Mouse (Mus musculus) small intestine, adult 2 months (tissue): ENCODE measurements around the gene Mpst. TPM values are rescaled to one million over a fixed set of nuclear protein-coding genes. Genes with fewer than 3 reads are reported as not detected.

Experiments used
- H3K27ac ChIP-seq: fragments of 200-500 bp; 2 replicates; pipeline ENCODE4 v1.5.1; 2012; ENCODE audit warnings: low read depth, low read length, control low read depth, inconsistent platforms; ENCODE audit not compliant: insufficient read depth
- H3K27me3 ChIP-seq: fragments of 200-500 bp; 2 replicates; pipeline ENCODE4 v1.6.1; 2012; ENCODE audit warnings: mild to moderate bottlenecking, moderate library complexity, low read length, inconsistent platforms; ENCODE audit not compliant: control insufficient read depth, insufficient read depth
- H3K36me3 ChIP-seq: fragments of 200-500 bp; 2 replicates; pipeline ENCODE4 v1.6.1; 2012; ENCODE audit warnings: mild to moderate bottlenecking, low read length, control low read depth, inconsistent platforms; ENCODE audit not compliant: control insufficient read depth, insufficient read depth
- H3K4me1 ChIP-seq: fragments of 200-500 bp; 2 replicates; pipeline ENCODE4 v1.6.1; 2012; ENCODE audit warnings: low read length, inconsistent platforms, mixed read lengths; ENCODE audit not compliant: control insufficient read depth, insufficient read depth, insufficient read length
- H3K4me3 ChIP-seq: fragments of 200-500 bp; 2 replicates; pipeline ENCODE4 v1.5.1; 2012; ENCODE audit warnings: low read depth, mild to moderate bottlenecking, control low read depth, inconsistent platforms, low read length, moderate library complexity
- CTCF ChIP-seq: fragments of 200-500 bp; IDR thresholded peaks from 2 replicates; pipeline ENCODE4 v1.5.1; 2012; ENCODE audit warnings: low read depth, mild to moderate bottlenecking, control low read depth, inconsistent platforms, low read length, moderate library complexity, mixed read lengths; ENCODE audit not compliant: insufficient replicate concordance, insufficient read length; ENCODE audit errors: extremely low read depth
- POLR2A ChIP-seq: fragments of 200-500 bp; IDR thresholded peaks from 2 replicates; pipeline ENCODE4 v1.6.1; 2012; ENCODE audit warnings: low read depth, mild to moderate bottlenecking, control low read depth, inconsistent platforms, low read length, moderate library complexity
- WGBS: fragments of 180-500 bp; shearing (Covaris S2); methylation state at CpG from one replicate; pipeline ENCODE4 v1.1.7; 2018; 5-methylcytosine and 5-hydroxymethylcytosine counted together
- polyA plus RNA-seq: library from polyadenylated mRNA; depleted of rRNA; stranded (reverse); fragments of >200 nt; gene quantifications from 2 replicates; pipeline ENCODE4 v1.2.3, GENCODE M21; 2012; rRNA removed

Gene Mpst
- polyA plus RNA-seq, 1 experiment, result 177 TPM

- Histone ChIP-seq H3K27me3 (no peaks in the 10 kb centered on the region), H3K4me1 (no peaks in the 10 kb centered on the region), H3K27ac (no peak overlapping the region), H3K36me3 (no peaks in the 10 kb centered on the region), H3K4me3 (no peak overlapping the region)
- TF ChIP-seq CTCF (no peak), POLR2A (no peak)
- 22% methylated on average over 7 of the region's 7 CpGs for WGBS
These were observed 49.8 kb downstream of the Mpst start for GRCm38 (mm10) chr15:78456051-78456450.

GRCm38 (mm10) chr15:78457193-78457592 is 51.0 kb downstream of the Mpst start:
- Histone ChIP-seq H3K4me3 (no peak overlapping the region), H3K4me1 (no peaks in the 10 kb centered on the region), H3K27me3 (no peaks in the 10 kb centered on the region), H3K36me3 (no peaks in the 10 kb centered on the region), H3K27ac (no peak overlapping the region)
- 70% methylated on average over 10 of the region's 10 CpGs for WGBS
- TF ChIP-seq POLR2A (no peak), CTCF (no peak)

DNA sequence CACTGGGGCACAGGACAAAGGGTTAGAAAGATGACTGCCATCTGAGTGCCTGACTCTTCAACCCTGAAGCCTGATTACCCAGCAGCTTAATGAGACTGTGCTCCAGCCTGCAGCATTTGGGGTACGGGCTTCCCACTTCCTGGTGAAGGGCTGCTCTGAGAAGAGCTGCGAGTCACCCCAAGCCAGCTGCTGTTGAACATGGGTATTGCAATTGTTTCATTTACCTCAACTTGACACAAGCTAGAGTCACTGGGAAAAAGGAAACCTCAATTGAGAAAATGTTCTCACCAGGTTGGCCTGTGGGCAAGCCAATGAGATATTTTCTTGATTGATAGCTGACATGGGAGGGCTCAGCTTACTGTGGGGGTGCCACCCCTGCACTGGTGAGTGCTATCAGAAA is 56.8 kb downstream of the Mpst start:
- 23% methylated on average over 2 of the region's 2 CpGs for WGBS
- no peaks in the 10 kb centered on the region; the same call in 1 of the 2 replicates for H3K27me3 ChIP-seq
- H3K36me3 ChIP-seq, result no peaks in the 10 kb centered on the region
- H3K27ac ChIP-seq, result no peak overlapping the region
- no peak overlapping the region for H3K4me3 ChIP-seq
- no peaks in the 10 kb centered on the region for H3K4me1 ChIP-seq
- no peak for TF ChIP-seq POLR2A
- no peak for TF ChIP-seq CTCF

Other genes starting within 250 kb of the Mpst start
- gene Ift27, start 232.3 kb upstream of the Mpst start, polyA plus RNA-seq, result 9.3 and 18.7 TPM in 2 replicates
- gene Pvalb, start 200.0 kb upstream of the Mpst start, polyA plus RNA-seq, result not detected in 2 replicates
- 11.7 and 14.6 TPM in 2 replicates for gene Ncf4, start 161.6 kb upstream of the Mpst start, polyA plus RNA-seq
- gene Csf2rb2, start 100.7 kb upstream of the Mpst start, polyA plus RNA-seq, result 2.4 and 3.5 TPM in 2 replicates
- gene Csf2rb, start 80.7 kb upstream of the Mpst start, polyA plus RNA-seq, result 8.9 and 9.1 TPM in 2 replicates
- gene Tex33, start 10.5 kb upstream of the Mpst start, polyA plus RNA-seq, result not detected in 2 replicates
- gene Tst, start 509 bp upstream of the Mpst start, polyA plus RNA-seq, result 17.7 and 30.3 TPM in 2 replicates
- gene Kctd17, start 22.1 kb downstream of the Mpst start, polyA plus RNA-seq, result 46.8 and 52.9 TPM in 2 replicates
- 0.11 and 0.14 TPM in 2 replicates for gene Tmprss6, start 62.2 kb downstream of the Mpst start, polyA plus RNA-seq
- gene Il2rb, start 88.9 kb downstream of the Mpst start, polyA plus RNA-seq, result 7.2 and 11.8 TPM in 2 replicates
- 7.9 and 8.1 TPM in 2 replicates for gene C1qtnf6, start 125.0 kb downstream of the Mpst start, polyA plus RNA-seq
- gene Sstr3, start 138.3 kb downstream of the Mpst start, polyA plus RNA-seq, result 0.44 and 1.4 TPM in 2 replicates
- gene Rac2, start 166.4 kb downstream of the Mpst start, polyA plus RNA-seq, result 37.0 and 136 TPM in 2 replicates
- 11.2 and 12.7 TPM in 2 replicates for gene Cyth4, start 190.6 kb downstream of the Mpst start, polyA plus RNA-seq